Mouse (Mus musculus): ENCODE results near the gene Poc5. TPM values are rescaled to one million over a fixed set of nuclear protein-coding genes. Genes with fewer than 3 reads are reported as not detected.

Poc5 gene
- polyA plus RNA-seq (2015; fragmentation: Nextera tagmentation; extraction: Ambion mirVana), result 12.6 and 14.1 TPM in 2 replicates

DNA sequence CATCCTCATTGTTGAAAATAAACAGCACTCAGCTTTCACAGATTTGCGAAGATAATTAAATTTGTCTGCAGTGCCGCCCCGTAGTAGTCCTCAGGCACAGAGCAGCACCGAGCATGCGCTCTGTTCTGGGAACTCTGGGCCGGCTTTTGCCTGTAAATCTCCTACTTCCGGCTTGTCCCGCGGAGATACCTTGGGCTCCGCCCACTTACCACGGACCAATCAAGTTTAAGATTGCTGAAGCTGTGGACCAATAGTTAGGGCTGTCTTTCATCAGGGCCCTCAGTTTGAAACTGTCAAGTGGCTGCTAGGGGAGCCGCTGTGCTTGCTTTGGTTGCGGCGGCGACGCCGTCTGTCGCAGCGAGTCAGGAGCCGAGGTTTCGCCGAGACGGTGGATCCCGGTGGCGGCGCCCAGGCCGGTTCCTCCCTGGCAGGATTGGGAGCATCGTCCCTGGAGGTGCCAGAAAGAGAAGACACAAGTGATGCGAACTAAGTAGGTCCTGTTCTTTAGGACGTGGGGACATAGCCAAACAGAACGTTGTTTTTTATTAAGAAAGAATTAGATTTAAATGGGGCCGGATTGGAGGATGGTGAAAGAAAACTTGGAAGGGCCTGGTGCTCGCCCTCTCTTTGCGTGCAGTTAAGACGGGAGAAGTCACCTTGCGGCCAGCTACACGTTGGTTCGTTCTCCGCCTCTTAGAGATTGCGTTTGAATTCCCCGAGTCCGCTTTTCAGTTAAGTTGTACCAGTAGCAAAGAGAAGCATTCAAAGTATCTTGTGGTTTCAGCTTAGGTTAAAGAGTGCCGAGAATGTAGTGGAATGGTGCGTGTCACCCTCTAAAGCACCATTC is at the start of gene Poc5:
Gene Poc5, plus strand, starts transcription at position 253 of the 847 bp plus-strand sequence.
- H3K9me3 ChIP-seq, result no peaks in the 10 kb centered on the region
- peak within 1 kb of the TSS; percentile 58 for H3K9ac ChIP-seq
- H3K27me3 ChIP-seq, result no peaks in the 10 kb centered on the region
- H3K36me3 ChIP-seq, result peaks cover 31% of the 10 kb centered on the region
- peak within 1 kb of the TSS; percentile 60 for H3K4me3 ChIP-seq
- peak within 1 kb of the TSS; percentile 66 for H3K27ac ChIP-seq
- H3K4me2 ChIP-seq, result peak within 1 kb of the TSS; percentile 56
- ATAC-seq (ENCODE audit: insufficient number of reproducible peaks, low FRiP score, low TSS enrichment, low read depth), result peak; percentile 100
- WGBS, result under 1% methylated on average over 44 of the region's 44 CpGs
- H3K4me1 ChIP-seq, result peaks cover 10% of the 10 kb centered on the region

DNA sequence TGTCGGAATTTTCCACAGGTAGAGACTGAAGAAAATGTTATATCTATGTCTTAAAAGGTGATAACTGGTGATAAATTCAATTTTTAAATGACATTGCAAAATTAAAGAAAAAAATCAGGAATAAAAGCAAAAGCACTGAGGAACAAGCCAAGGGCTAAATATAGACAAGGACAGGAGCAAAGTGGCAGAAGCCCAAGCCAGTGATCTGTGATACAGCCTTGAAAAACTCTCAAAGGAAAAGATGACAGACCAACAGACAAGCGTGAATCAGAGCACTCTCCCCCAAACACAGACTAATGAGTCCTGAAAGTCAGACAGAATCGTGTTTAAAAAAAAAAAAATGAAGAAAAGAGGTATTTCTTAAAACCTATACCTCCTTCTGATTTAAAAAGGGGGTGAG is 46.6 kb upstream of the Poc5 start:
- no peak overlapping the region for H3K4me3 ChIP-seq
- no peaks in the 10 kb centered on the region for H3K9me3 ChIP-seq
- no peak for ATAC-seq (ENCODE audit: insufficient number of reproducible peaks, low FRiP score, low TSS enrichment, low read depth)
- H3K27me3 ChIP-seq, result no peaks in the 10 kb centered on the region
- no peak overlapping the region for H3K9ac ChIP-seq
- H3K4me2 ChIP-seq, result no peak overlapping the region
- H3K4me1 ChIP-seq, result no peaks in the 10 kb centered on the region
- H3K27ac ChIP-seq, result no peak overlapping the region
- no peaks in the 10 kb centered on the region for H3K36me3 ChIP-seq
- 62% methylated on average over 3 of the region's 3 CpGs for WGBS

DNA sequence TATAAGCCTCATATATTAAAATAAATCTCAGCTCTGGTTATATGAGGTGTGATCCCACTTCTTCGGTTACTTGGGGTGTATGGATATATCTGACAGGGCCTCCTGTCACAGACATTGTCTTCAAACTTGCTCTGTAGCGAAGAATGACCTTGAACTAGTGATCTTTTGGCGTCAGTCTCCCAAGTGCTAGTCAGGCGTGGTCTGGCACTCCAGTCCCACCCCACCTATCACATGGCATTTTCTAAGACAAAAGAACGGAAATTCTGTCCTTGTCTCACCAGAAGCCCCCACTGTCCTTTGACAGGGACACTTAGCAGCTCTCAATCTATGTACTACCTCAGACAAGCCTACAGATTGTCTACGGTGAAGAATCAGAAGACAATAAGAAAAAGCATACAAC is 43.3 kb upstream of the Poc5 start:
- H3K4me1 ChIP-seq, result no peaks in the 10 kb centered on the region
- WGBS, result 80% methylated on average over 6 of the region's 6 CpGs
- no peaks in the 10 kb centered on the region for H3K9me3 ChIP-seq
- no peak overlapping the region for H3K27ac ChIP-seq
- no peak overlapping the region for H3K4me3 ChIP-seq
- no peak overlapping the region for H3K9ac ChIP-seq
- H3K36me3 ChIP-seq, result no peaks in the 10 kb centered on the region
- H3K4me2 ChIP-seq, result no peak overlapping the region
- no peaks in the 10 kb centered on the region for H3K27me3 ChIP-seq
- ATAC-seq (ENCODE audit: insufficient number of reproducible peaks, low FRiP score, low TSS enrichment, low read depth), result no peak

DNA sequence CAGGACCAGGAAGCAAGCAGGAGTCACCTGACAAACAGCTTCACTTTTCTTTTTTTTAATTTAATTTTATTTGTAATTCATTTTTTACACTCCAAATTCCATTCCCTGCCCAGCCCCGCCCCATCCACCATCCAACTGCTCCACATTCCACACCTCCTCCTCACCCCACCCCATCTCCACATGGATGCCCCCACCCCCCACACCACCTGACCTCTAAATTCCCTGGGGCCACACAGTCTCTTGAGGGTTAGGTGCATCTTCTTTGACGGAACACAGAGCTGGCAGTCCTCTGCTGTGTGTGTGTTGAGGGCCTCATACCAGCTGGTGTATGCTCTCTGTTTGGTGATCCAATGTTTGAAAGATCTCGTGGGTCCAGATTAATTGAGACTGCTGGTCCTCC is 41.5 kb upstream of the Poc5 start:
- no peak overlapping the region for H3K4me2 ChIP-seq
- no peak overlapping the region for H3K9ac ChIP-seq
- 43% methylated on average over 3 of the region's 3 CpGs for WGBS
- no peaks in the 10 kb centered on the region for H3K4me1 ChIP-seq
- H3K4me3 ChIP-seq, result no peak overlapping the region
- no peak for ATAC-seq (ENCODE audit: insufficient number of reproducible peaks, low FRiP score, low TSS enrichment, low read depth)
- no peaks in the 10 kb centered on the region for H3K27me3 ChIP-seq
- no peaks in the 10 kb centered on the region for H3K9me3 ChIP-seq
- H3K36me3 ChIP-seq, result no peaks in the 10 kb centered on the region
- no peak overlapping the region for H3K27ac ChIP-seq

DNA sequence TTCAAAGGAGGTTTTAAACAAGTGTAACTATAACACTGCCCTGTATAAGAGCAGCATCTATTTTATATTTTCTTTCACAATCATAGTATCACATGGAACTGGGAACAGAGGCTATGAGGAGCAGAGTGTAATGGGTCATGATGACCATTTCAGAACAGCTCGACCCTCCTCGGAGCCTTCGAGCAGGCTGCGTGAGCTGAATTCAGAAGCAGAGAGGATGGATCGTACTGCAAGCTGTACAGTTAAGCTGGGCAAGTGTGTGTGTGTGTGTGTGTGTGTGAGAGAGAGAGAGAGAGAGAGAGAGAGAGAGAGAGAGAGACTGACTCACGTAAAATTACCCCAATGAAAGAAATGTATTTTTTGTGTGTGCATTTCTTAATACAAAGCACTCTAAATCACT is 37.9 kb upstream of the Poc5 start:
- Histone ChIP-seq H3K27me3 (no peaks in the 10 kb centered on the region), H3K9ac (no peak overlapping the region), H3K36me3 (no peaks in the 10 kb centered on the region), H3K4me3 (no peak overlapping the region), H3K4me2 (no peak overlapping the region), H3K27ac (no peak overlapping the region), H3K9me3 (no peaks in the 10 kb centered on the region), H3K4me1 (no peaks in the 10 kb centered on the region)
- WGBS, result 86% methylated on average over 6 of the region's 6 CpGs
- no peak for ATAC-seq (ENCODE audit: insufficient number of reproducible peaks, low FRiP score, low TSS enrichment, low read depth)

DNA sequence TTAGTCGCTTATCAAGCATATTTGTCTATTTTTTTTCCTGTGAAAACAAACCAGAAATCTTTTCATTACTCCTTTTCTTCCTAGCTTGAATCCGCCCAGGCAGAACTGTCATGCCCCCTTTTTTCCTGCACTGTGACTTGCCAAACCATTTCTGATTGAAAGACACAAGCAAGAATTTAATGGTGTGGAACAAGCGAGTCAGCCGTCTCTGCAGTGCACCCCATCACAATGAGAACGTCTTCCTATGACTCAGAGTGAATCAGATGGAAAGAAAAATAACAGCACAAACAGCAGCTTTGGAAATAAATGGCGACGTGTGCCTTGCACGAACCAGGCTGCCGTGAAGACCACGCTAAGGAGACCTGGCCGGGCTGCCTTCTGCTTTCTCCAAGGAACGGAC is 36.8 kb upstream of the Poc5 start:
- Histone ChIP-seq H3K4me1 (no peaks in the 10 kb centered on the region), H3K4me3 (no peak overlapping the region), H3K4me2 (no peak overlapping the region), H3K9ac (no peak overlapping the region), H3K36me3 (no peaks in the 10 kb centered on the region), H3K27me3 (no peaks in the 10 kb centered on the region), H3K27ac (no peak overlapping the region), H3K9me3 (no peaks in the 10 kb centered on the region)
- no peak for ATAC-seq (ENCODE audit: insufficient number of reproducible peaks, low FRiP score, low TSS enrichment, low read depth)
- 82% methylated on average over 12 of the region's 12 CpGs for WGBS

DNA sequence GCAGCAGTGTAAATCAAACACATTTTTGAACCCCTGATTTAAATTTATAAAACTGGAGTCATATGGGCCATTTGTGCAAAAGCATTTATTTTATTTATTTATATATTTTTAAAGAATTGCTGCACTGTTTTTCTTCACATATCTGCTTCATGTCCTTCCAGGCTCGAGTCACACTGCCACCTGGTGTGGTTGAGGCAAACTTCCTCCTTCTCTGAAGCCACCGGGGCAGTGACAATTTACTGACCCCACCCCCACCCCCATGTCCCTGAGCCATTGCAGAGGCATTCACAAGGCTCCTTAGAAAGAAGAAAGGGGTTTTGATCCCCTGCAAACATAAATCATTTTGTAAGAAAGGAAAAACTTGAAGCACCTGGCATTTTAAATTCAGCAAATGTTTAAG is 12.6 kb upstream of the Poc5 start:
- Histone ChIP-seq H3K4me3 (no peak overlapping the region), H3K4me1 (no peaks in the 10 kb centered on the region), H3K9ac (no peak overlapping the region), H3K36me3 (no peaks in the 10 kb centered on the region), H3K4me2 (no peak overlapping the region), H3K27me3 (no peaks in the 10 kb centered on the region), H3K9me3 (no peaks in the 10 kb centered on the region), H3K27ac (no peak overlapping the region)
- no peak for ATAC-seq (ENCODE audit: insufficient number of reproducible peaks, low FRiP score, low TSS enrichment, low read depth)
- WGBS, result 3% methylated on average over 2 of the region's 2 CpGs

DNA sequence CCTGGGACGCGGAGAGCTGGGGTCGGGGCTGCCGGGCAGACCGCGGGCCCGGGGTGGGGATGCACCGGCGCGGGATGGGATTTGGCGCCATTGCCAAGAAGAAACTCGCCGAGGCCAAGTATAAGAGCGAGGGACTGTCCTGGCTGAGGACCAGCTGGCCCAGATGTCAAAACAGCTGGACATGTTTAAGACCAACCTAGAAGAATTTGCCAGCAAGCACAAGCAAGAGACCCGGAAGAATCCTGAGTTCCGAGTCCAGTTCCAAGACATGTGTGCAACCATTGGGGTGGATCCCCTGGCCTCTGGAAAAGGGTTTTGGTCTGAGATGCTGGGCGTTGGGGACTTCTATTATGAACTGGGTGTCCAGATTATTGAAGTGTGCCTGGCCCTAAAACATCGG is 11.2 kb upstream of the Poc5 start:
- ATAC-seq (ENCODE audit: insufficient number of reproducible peaks, low FRiP score, low TSS enrichment, low read depth), result peak; percentile 61; the same call in 1 of the 2 replicates

DNA sequence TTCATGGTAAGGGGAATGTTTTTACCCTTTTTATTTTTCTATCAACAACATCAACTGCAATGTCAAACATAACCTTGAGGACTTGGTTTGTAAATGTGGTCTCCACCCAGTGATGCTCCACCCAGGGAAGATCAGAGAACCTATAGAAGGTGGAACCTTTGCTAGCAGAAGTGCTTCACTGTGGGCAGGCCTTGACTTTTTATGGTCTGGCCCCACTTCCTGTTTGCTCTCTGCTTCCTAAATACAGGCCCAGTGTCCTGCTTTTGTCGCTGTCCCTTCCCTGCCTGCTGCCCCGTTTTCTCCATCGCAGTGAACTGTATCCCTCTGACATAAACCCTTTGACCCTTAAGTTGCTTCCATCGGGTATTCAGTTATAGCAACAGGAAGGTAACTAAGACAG is 10.2 kb upstream of the Poc5 start:
- Histone ChIP-seq H3K4me2 (no peak overlapping the region), H3K9me3 (no peaks in the 10 kb centered on the region), H3K4me3 (no peak overlapping the region), H3K9ac (no peak overlapping the region), H3K36me3 (no peaks in the 10 kb centered on the region), H3K27me3 (no peaks in the 10 kb centered on the region), H3K4me1 (no peaks in the 10 kb centered on the region), H3K27ac (no peak overlapping the region)
- WGBS, result 60% methylated on average over 4 of the region's 4 CpGs
- no peak for ATAC-seq (ENCODE audit: insufficient number of reproducible peaks, low FRiP score, low TSS enrichment, low read depth)

More for the DNA sequence above, 11.2 kb upstream of the Poc5 start:
- no peaks in the 10 kb centered on the region for H3K9me3 ChIP-seq
- H3K4me3 ChIP-seq, result no peak overlapping the region
- no peak overlapping the region for H3K27ac ChIP-seq
- 73% methylated on average over 18 of the region's 18 CpGs for WGBS
- no peaks in the 10 kb centered on the region for H3K27me3 ChIP-seq
- no peaks in the 10 kb centered on the region for H3K4me1 ChIP-seq
- H3K36me3 ChIP-seq, result no peaks in the 10 kb centered on the region
- no peak overlapping the region for H3K4me2 ChIP-seq
- no peak overlapping the region for H3K9ac ChIP-seq

DNA sequence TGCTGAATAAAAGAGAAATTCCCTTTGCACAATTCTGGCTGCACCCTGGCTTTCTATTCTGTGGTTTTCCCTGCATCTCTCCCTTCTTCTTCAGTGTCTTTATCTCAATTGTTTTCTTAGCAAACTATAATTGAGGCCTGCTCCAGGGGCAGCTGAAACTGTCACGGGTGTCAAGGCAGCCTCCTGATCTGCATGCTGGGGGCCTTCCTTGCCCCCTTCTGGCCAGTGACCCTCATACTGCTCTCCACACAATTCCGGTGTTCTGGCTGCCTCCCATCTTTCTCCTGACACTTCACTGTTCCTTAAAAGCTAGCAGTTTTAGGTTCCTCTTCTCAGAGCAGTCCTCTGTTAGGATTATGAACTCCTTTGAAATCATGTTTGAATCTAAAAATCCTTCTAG is 1.2 kb downstream of the Poc5 start:
- peak overlapping the region; percentile 56 for H3K4me2 ChIP-seq
- 10% methylated on average over 2 of the region's 2 CpGs for WGBS
- H3K9ac ChIP-seq, result no peak overlapping the region
- peaks cover 39% of the 10 kb centered on the region for H3K36me3 ChIP-seq
- peaks cover 10% of the 10 kb centered on the region for H3K4me1 ChIP-seq
- peak overlapping the region; percentile 60 for H3K4me3 ChIP-seq
- no peaks in the 10 kb centered on the region for H3K27me3 ChIP-seq
- H3K9me3 ChIP-seq, result no peaks in the 10 kb centered on the region
- H3K27ac ChIP-seq, result no peak overlapping the region
- no peak for ATAC-seq (ENCODE audit: insufficient number of reproducible peaks, low FRiP score, low TSS enrichment, low read depth)

DNA sequence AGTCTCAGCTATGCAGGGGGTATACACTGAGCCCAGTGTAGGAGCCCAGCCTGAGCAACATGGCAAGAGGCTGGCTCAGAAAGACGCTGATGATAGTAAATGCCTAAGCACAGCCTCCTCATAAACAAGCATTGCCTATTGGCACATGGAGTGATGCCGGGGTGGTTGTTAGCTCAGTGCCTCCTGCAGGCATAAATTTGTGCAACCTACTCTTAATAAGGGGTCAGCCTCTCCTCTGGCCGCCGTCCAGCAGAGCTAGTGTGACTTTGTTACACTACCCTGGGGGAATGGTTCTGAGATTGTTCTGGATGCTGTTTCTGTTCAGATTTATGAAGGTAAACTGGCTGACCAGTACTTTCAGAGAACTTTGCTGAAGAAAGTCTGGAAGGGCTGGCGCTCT is 13.2 kb downstream of the Poc5 start:
- Histone ChIP-seq H3K4me2 (no peak overlapping the region), H3K4me1 (no peaks in the 10 kb centered on the region), H3K9ac (no peak overlapping the region), H3K4me3 (no peak overlapping the region), H3K36me3 (peaks cover 86% of the 10 kb centered on the region), H3K9me3 (no peaks in the 10 kb centered on the region), H3K27me3 (no peaks in the 10 kb centered on the region), H3K27ac (no peak overlapping the region)
- WGBS, result 85% methylated on average over 5 of the region's 5 CpGs
- ATAC-seq (ENCODE audit: insufficient number of reproducible peaks, low FRiP score, low TSS enrichment, low read depth), result no peak

DNA sequence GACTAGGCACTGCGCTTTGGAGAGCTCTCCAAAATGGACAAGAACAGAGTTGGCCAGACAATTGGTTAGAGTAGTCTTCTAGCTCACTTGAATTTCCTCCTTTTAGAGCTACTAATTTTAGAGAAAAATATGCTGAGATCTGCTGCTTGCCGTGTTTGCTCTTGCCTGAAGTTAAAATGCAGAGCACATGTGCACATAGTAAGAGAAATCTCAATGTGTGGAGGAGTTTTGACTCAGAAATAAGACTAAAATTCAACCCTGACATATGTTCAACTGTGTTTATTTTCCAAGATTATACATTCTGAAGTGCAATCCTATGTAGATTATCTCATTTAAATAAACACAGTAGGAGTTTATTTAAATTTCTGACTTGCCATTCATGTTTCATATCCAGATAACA is 17.4 kb downstream of the Poc5 start:
- no peaks in the 10 kb centered on the region for H3K27me3 ChIP-seq
- WGBS, result 95% methylated on average over 2 of the region's 2 CpGs
- H3K4me2 ChIP-seq, result no peak overlapping the region
- ATAC-seq (ENCODE audit: insufficient number of reproducible peaks, low FRiP score, low TSS enrichment, low read depth), result no peak
- no peaks in the 10 kb centered on the region for H3K4me1 ChIP-seq
- peaks cover 70% of the 10 kb centered on the region for H3K36me3 ChIP-seq
- no peak overlapping the region for H3K27ac ChIP-seq
- no peaks in the 10 kb centered on the region for H3K9me3 ChIP-seq
- H3K9ac ChIP-seq, result no peak overlapping the region
- no peak overlapping the region for H3K4me3 ChIP-seq

Measured in limb, embryonic 15.5 days (tissue).